Mouse (Mus musculus) lung, embryonic 16.5 days (tissue): ENCODE measurements around the gene Cbx1. TPM values are rescaled to one million over a fixed set of nuclear protein-coding genes. Genes with fewer than 3 reads are reported as not detected.

Experiments used
- ATAC-seq: fragments of 200-750 bp; cut with Nextera tagmentation; 2 replicates; pipeline ENCODE4 v1.8.0; 2017; ENCODE audit warnings: low read depth, mild to moderate bottlenecking, moderate library complexity
- H3K27ac ChIP-seq: fragments of 300-500 bp; sonication (generic); 2 replicates; pipeline ENCODE4 v1.5.1; 2014; ENCODE audit warnings: mild to moderate bottlenecking, control low read depth, low read length
- H3K27me3 ChIP-seq: fragments of 300-500 bp; sonication (generic); 2 replicates; pipeline ENCODE4 v1.6.1; 2014; ENCODE audit warnings: low read depth, low read length, mixed read lengths; ENCODE audit not compliant: control insufficient read depth, insufficient read depth
- H3K36me3 ChIP-seq: fragments of 300-500 bp; sonication (generic); 2 replicates; pipeline ENCODE4 v1.6.1; 2014; ENCODE audit warnings: low read length; ENCODE audit not compliant: control insufficient read depth, insufficient read depth
- H3K4me1 ChIP-seq: fragments of 300-500 bp; sonication (generic); replicated peaks from 2 replicates; pipeline ENCODE4 v1.6.1; 2014; ENCODE audit warnings: low read length, mixed read lengths; ENCODE audit not compliant: control insufficient read depth, insufficient read depth
- H3K4me2 ChIP-seq: fragments of 300-500 bp; sonication (generic); 2 replicates; pipeline ENCODE4 v1.6.1; 2014; ENCODE audit warnings: low read depth, low read length, control low read depth
- H3K4me3 ChIP-seq: fragments of 300-500 bp; sonication (generic); 2 replicates; pipeline ENCODE4 v1.5.1; 2014; ENCODE audit warnings: mild to moderate bottlenecking, low read length, control low read depth
- H3K9ac ChIP-seq: fragments of 300-500 bp; sonication (generic); 2 replicates; pipeline ENCODE4 v1.6.1; 2014; ENCODE audit warnings: low read length, control low read depth
- H3K9me3 ChIP-seq: fragments of 300-500 bp; sonication (generic); 2 replicates; pipeline ENCODE4 v1.6.1; 2016; ENCODE audit warnings: low read length; ENCODE audit not compliant: control insufficient read depth
- WGBS: fragments of 180-500 bp; shearing (Covaris S2); extraction: QIAGEN DNeasy Blood & Tissue Kit; methylation state at CpG from one replicate; pipeline ENCODE4 v1.1.7; 2014; 5-methylcytosine and 5-hydroxymethylcytosine counted together
- polyA plus RNA-seq: library from polyadenylated mRNA; unstranded; fragments of >200 nt; fragmentation: Nextera tagmentation; extraction: Ambion mirVana; gene quantifications from 2 replicates; pipeline ENCODE4 v1.2.1, GENCODE M21; 2015

Gene Cbx1
- polyA plus RNA-seq, 1 experiment from 2014 or later: 100 TPM

DNA sequence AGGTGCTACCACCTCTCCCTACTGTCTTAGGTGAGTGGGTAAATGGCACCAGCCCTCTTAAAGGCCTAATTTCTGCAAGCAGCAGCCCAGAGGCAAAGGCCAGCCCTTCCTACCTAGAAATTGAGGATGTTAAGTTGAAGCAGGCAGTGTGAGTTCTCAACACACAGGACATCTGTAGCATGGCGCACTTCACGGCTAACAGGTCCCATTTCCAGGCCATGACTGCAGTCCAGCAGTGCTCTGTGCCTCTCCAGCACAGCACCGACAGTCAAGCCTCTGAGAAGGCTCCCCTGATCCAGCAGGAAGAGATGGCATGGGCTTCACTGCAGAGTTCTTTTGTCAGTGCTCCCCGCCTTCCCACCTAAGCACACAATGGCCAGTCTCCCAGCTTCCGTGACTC is 28.1 kb downstream of the Cbx1 start:
- no peak overlapping the region for H3K4me2 ChIP-seq
- ATAC-seq: no peak
- peaks cover 57% of the 10 kb centered on the region for H3K36me3 ChIP-seq
- WGBS: 88% methylated on average over 5 of the region's 5 CpGs
- H3K4me1 ChIP-seq: no peaks in the 10 kb centered on the region
- H3K9ac ChIP-seq: no peak overlapping the region
- no peak overlapping the region for H3K4me3 ChIP-seq
- H3K9me3 ChIP-seq: no peaks in the 10 kb centered on the region
- no peak overlapping the region for H3K27ac ChIP-seq
- no peaks in the 10 kb centered on the region for H3K27me3 ChIP-seq

DNA sequence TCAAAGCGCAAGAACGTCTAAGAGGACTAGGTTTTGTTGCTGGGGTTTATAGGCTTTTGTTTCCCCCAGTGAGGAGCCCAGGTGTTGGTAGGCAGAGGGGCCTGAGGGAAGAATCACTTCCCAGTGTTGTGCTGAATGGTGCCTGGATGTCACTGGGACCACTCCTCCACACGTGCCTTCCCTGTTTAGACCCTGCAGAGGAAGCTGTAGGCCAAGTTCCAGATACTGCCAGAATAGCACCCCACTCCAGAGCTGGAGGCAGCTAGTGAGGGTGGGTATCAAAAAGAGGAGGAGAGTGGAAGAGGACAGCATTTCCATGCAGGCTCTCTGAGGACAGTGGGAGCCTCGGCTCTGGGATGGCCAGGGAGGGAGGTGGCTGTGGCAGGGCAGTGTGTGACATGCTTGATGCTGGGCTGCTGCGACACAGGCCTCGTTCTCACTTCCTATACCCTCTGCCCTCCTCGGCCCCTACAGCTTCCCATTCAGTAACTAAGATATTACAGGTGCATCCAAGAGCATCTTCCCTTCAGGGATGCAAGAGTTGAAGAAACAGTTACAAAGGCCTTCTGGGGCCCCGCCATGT is 29.3 kb downstream of the Cbx1 start:
- no peak for ATAC-seq
- Histone ChIP-seq H3K9ac (no peak overlapping the region), H3K36me3 (peaks cover 54% of the 10 kb centered on the region), H3K9me3 (no peaks in the 10 kb centered on the region), H3K4me1 (peaks cover 4% of the 10 kb centered on the region), H3K4me3 (no peak overlapping the region), H3K4me2 (no peak overlapping the region), H3K27me3 (no peaks in the 10 kb centered on the region), H3K27ac (no peak overlapping the region)
- WGBS: 85% methylated on average over 8 of the region's 8 CpGs

DNA sequence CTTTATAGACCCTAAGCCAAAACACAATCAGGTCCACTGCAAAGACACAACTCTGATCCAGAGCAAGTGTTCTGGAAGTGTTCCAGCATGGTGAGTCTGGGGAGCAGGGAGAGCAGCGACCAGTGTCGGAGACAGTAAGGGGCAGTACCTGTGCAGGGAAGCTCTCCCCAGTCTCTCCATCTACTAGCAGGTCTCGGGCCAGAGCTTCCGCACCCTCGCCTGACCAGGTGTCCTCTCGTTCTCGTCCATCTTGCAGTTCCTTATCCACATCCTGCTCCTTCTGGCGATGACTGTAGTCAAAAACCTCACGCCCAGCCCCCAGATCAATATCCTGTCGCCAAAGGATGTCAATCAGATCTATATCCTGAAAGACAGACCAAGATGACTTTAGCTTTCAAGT is 33.0 kb downstream of the Cbx1 start:
- peaks cover 40% of the 10 kb centered on the region for H3K4me1 ChIP-seq
- H3K4me2 ChIP-seq: no peak overlapping the region
- no peaks in the 10 kb centered on the region for H3K9me3 ChIP-seq
- no peaks in the 10 kb centered on the region for H3K27me3 ChIP-seq
- no peak overlapping the region for H3K27ac ChIP-seq
- ATAC-seq: no peak
- no peak overlapping the region for H3K9ac ChIP-seq
- peaks cover 38% of the 10 kb centered on the region for H3K36me3 ChIP-seq
- 88% methylated on average over 10 of the region's 10 CpGs for WGBS
- H3K4me3 ChIP-seq: no peak overlapping the region

DNA sequence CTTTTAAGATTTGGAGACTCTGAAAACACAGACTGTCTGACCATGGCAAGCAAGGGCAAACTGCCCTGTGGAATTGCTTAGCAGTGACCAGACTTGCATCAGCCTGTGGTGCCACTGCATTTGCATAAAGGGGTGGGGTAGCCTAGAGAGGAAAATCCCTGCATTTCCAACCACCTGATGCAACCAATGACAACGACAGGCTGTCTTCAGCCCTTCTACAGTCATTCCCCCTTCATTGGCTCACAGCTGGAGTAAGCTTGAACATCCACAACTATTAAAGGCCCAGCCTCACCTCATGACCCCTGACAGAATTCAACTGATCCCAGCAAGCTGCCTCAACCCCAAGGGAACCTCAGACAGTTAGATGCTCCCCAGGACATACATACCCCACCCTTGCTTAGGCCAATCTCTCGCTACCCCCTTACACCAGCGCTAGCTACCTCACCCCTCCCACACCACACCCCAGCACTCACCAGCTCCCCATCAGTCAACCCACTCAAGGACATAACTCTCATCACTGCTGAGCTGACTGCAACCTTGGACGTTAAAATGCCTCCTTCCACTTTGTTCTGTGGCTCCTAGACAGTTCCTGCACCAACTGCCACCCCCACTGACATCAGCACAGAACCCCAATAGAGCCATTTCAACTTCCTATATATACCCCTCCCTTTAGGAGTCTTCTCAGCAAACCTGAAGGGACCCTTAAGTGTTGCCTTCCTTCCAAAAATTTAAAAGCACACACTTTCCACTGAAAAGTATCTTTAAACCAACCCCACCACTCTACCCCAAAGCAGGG is 33.9 kb downstream of the Cbx1 start:
- no peak overlapping the region for H3K27ac ChIP-seq
- peaks cover 49% of the 10 kb centered on the region for H3K4me1 ChIP-seq
- WGBS: 50% methylated on average over 4 of the region's 4 CpGs

DNA sequence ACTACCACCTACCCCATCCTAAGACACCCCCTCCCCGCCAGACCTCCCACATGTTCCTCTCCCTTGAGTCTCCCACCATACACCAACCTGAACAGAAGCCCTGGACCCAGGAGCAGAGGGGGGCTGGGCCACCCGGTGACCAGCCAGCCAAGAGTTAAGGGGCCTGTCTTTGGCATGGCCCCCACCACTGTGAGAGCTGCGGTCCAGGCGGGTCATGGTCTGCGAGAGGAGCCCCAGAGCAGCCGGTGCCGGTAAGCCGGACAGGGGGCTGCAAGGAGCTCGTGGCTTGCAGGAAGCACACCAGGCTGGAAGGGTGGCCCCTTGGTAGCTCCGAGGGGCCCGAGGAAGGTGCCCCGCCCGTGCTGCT is 34.5 kb downstream of the Cbx1 start:
- H3K4me2 ChIP-seq: peak overlapping the region; percentile 95
- H3K4me1 ChIP-seq: peaks cover 54% of the 10 kb centered on the region
- peak; percentile 5; the same call in 1 of the 2 replicates for ATAC-seq
- peaks cover 37% of the 10 kb centered on the region for H3K36me3 ChIP-seq
- H3K4me3 ChIP-seq: peak overlapping the region; percentile 51
- H3K9me3 ChIP-seq: no peaks in the 10 kb centered on the region
- WGBS: 9% methylated on average over 12 of the region's 13 CpGs
- H3K27ac ChIP-seq: 0 out of 2 replicates have a peak overlapping the region, but pooled peaks have one; percentile 25
- peak overlapping the region; percentile 56 for H3K9ac ChIP-seq
- no peaks in the 10 kb centered on the region for H3K27me3 ChIP-seq

More for the DNA sequence above, 33.9 kb downstream of the Cbx1 start:
- Histone ChIP-seq H3K9me3 (no peaks in the 10 kb centered on the region), H3K4me3 (no peak overlapping the region), H3K9ac (no peak overlapping the region), H3K36me3 (peaks cover 38% of the 10 kb centered on the region), H3K27me3 (no peaks in the 10 kb centered on the region), H3K4me2 (peak overlapping the region; percentile 95; the same call in 1 of the 2 replicates)
- ATAC-seq: no peak

DNA sequence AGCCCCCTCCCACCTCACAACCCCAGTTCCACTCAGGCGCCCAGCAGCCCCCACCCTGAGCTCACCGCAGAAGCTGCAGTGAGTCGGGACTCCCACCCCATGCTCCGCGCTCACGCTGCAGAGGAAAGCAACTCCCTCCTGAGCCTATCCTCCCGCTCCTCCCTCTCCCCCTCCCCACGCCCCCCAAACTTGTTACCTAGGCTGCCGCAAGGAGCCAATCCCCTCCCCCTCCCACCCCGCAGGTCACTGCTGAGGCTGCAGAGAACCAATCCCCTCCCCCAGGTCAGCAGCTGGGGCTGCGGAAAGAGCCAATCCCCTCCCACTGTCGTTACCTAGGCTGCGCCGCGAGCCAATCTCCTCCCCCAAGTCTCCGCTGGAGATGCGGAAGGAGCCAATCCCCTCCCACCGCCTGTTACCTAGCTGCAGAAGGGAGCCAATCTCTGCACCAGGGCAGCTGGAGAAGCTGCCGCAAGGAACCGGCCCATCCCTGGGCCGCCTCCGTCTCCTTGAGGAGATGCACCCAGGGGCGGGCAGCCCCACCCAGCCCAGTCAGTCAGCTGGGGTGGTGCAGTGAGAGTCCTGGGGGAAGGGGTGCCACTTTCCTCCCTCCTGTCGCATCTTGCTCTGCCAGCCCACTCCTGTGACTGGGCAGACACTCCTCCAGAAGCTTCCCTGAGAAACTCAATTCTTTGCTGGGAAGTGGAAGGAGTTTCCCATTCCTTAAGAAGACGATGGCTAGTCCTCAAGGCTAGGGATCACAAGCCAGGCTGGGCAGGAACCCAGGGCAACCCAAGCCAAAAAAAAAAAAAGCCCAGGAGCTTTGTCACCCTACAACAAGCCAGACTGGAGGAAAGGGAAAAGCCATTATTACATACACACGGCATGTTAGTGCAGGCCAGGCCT is 35.2 kb downstream of the Cbx1 start:
- ATAC-seq: peak; percentile 90
- Histone ChIP-seq H3K9ac (peak overlapping the region; percentile 56), H3K9me3 (no peaks in the 10 kb centered on the region), H3K4me2 (peak overlapping the region; percentile 95), H3K4me3 (peak overlapping the region; percentile 51), H3K27me3 (no peaks in the 10 kb centered on the region), H3K4me1 (peaks cover 59% of the 10 kb centered on the region), H3K36me3 (peaks cover 35% of the 10 kb centered on the region), H3K27ac (peak overlapping the region; percentile 66)
- under 1% methylated on average over 26 of the region's 26 CpGs for WGBS

DNA sequence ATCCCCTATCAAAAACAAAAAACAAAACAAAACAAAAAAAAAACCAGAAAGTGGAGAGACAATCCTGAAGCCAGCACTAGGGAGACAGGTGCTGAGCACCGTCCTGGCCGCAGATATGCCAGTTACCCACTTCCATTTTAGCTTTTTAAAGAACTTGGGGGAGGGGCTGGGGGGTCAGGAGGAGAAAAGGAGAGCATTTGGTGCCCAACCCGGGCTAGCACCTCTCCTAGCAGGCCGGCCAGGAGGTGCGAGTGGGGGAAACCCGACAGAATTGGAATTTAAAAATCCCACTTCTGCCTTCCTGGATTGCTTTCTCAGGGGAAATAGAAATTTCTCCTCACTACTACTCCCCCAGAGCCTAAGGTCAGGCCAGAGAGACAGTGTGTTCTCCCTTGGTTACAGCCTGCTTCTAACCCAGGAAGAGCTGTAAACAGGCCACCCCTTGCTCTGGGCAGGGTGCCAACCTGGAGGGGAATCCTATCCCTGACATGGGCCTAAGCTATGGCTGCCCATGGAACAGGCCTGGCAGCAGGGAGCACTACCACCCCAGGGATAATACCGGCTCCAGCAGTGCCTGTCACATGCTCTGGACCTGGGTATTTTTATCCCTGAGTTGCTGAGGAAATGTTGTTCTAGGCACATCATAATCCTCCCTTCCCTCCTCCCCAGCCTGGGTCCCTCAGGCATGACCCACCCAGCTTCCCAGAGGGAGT is 36.0 kb downstream of the Cbx1 start:
- H3K4me1 ChIP-seq: peaks cover 59% of the 10 kb centered on the region
- WGBS: 25% methylated on average over 7 of the region's 7 CpGs
- H3K9me3 ChIP-seq: no peaks in the 10 kb centered on the region
- peaks cover 27% of the 10 kb centered on the region for H3K36me3 ChIP-seq
- peak overlapping the region; percentile 66 for H3K27ac ChIP-seq
- peak overlapping the region; percentile 95 for H3K4me2 ChIP-seq
- H3K27me3 ChIP-seq: no peaks in the 10 kb centered on the region
- H3K9ac ChIP-seq: peak overlapping the region; percentile 42; the same call in 1 of the 2 replicates
- H3K4me3 ChIP-seq: peak overlapping the region; percentile 7
- ATAC-seq: no peak

DNA sequence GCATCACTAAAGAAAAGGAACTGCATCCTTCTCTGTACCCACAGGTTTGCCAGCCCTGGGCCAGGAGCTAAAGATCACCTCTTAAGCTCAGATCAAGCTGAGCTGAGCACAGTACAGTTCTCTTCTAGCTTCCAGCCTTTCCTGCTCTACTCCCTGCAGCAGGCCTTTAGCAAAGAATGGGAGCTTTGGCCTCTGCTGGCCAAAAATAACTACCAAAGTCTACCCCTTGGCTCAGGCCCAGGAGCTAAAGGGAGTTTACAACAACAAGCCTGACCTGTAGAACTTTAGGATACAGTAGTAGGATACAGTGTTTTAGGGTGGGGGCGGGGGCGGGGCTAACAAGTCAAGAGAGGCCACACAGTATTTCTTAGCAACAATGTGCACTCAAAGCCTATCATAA is 37.6 kb downstream of the Cbx1 start:
- peak overlapping the region; percentile 28 for H3K27ac ChIP-seq
- no peaks in the 10 kb centered on the region for H3K27me3 ChIP-seq
- peak overlapping the region; percentile 21 for H3K4me3 ChIP-seq
- H3K36me3 ChIP-seq: peaks cover 13% of the 10 kb centered on the region
- H3K4me2 ChIP-seq: peak overlapping the region; percentile 43
- H3K4me1 ChIP-seq: peaks cover 63% of the 10 kb centered on the region
- H3K9me3 ChIP-seq: no peaks in the 10 kb centered on the region
- no peak for ATAC-seq
- WGBS: 68% methylated on average over 2 of the region's 2 CpGs
- H3K9ac ChIP-seq: peak overlapping the region; percentile 0; the same call in 1 of the 2 replicates
